In genomic region chr12:85177740-85178239, GRCm38 (mm10) we compare ENCODE assay signal across 8 mouse cellular contexts. TPM values are rescaled to one million over a fixed set of nuclear protein-coding genes. Genes with fewer than 3 reads are reported as not detected.
DNase-seq lines count a peak whose midpoint lies in the region; ATAC-seq and TF ChIP-seq lines count a peak whose summit lies in the region.

Gene Pgf, minus strand, starts transcription at chr12:85177790.

- intact Hi-C loops in left cerebral cortex, postnatal 25 days (cut with DNase I) = no loop called here

- H3K9ac ChIP-seq in lung, embryonic 15.5 days = peak within 1 kb of the TSS; percentile 40
- peak within 1 kb of the TSS; percentile 44 for H3K9ac ChIP-seq in forebrain, embryonic 11.5 days (ENCODE audit: low read length)
- H3K9ac ChIP-seq in limb, embryonic 13.5 days = peak within 1 kb of the TSS; percentile 67

- no peaks in the 10 kb centered on the region for H3K27me3 ChIP-seq in lung, embryonic 15.5 days
- peaks cover 8% of the 10 kb centered on the region for H3K27me3 ChIP-seq in forebrain, embryonic 11.5 days (ENCODE audit: control insufficient read depth, insufficient read depth, low read length)
- peaks cover 20% of the 10 kb centered on the region; the same call in 1 of the 2 replicates for H3K27me3 ChIP-seq in limb, embryonic 13.5 days

- H3K36me3 ChIP-seq in lung, embryonic 15.5 days = no peaks in the 10 kb centered on the region
- no peaks in the 10 kb centered on the region for H3K36me3 ChIP-seq in forebrain, embryonic 11.5 days (ENCODE audit: control insufficient read depth, insufficient read depth, low read length)
- no peaks in the 10 kb centered on the region for H3K36me3 ChIP-seq in limb, embryonic 13.5 days

- H3K27ac ChIP-seq in lung, embryonic 15.5 days = peak within 1 kb of the TSS; percentile 74
- H3K27ac ChIP-seq in forebrain, embryonic 11.5 days (ENCODE audit: low read depth, low read length) = no peak within 1 kb of the TSS
- peak within 1 kb of the TSS; percentile 78 for H3K27ac ChIP-seq in limb, embryonic 13.5 days
- H3K27ac ChIP-seq in olfactory bulb, adult 2 months (ENCODE audit: insufficient read depth, low read depth, low read length) = no peak within 1 kb of the TSS

- 69% methylated on average over 10 of the region's 10 CpGs for WGBS in lung, embryonic 15.5 days
- WGBS in forebrain, embryonic 11.5 days = 70% methylated on average over 10 of the region's 10 CpGs
- 72% methylated on average over 10 of the region's 10 CpGs for WGBS in limb, embryonic 13.5 days
- WGBS in olfactory bulb, adult 2 months = 81% methylated on average over 10 of the region's 10 CpGs

- H3K4me3 ChIP-seq in lung, embryonic 15.5 days = peak within 1 kb of the TSS; percentile 39
- peak within 1 kb of the TSS; percentile 26 for H3K4me3 ChIP-seq in forebrain, embryonic 11.5 days (ENCODE audit: low read depth, low read length)
- peak within 1 kb of the TSS; percentile 49 for H3K4me3 ChIP-seq in limb, embryonic 13.5 days
- H3K4me3 ChIP-seq in olfactory bulb, adult 2 months (ENCODE audit: insufficient read depth, low read depth, low read length) = peak within 1 kb of the TSS; percentile 34

- no peaks in the 10 kb centered on the region for H3K9me3 ChIP-seq in lung, embryonic 15.5 days
- H3K9me3 ChIP-seq in forebrain, embryonic 11.5 days (ENCODE audit: control insufficient read depth, low read length) = no peaks in the 10 kb centered on the region
- no peaks in the 10 kb centered on the region for H3K9me3 ChIP-seq in limb, embryonic 13.5 days

- TF ChIP-seq CTCF in olfactory bulb, adult 2 months (IDR thresholded peaks at IDR 0.05; ENCODE audit: insufficient read depth, low read depth, low read length) = no peak

- ATAC-seq in lung, embryonic 15.5 days (ENCODE audit: borderline replicate concordance, extremely low read depth, low FRiP score, low TSS enrichment) = no peak
- no peak for ATAC-seq in forebrain, embryonic 11.5 days (replicated peaks; ENCODE audit: low FRiP score)
- ATAC-seq in limb, embryonic 13.5 days (ENCODE audit: low FRiP score, low read depth) = no peak

- peak within 1 kb of the TSS; percentile 80 for H3K4me2 ChIP-seq in lung, embryonic 15.5 days
- H3K4me2 ChIP-seq in forebrain, embryonic 11.5 days (ENCODE audit: low read depth, low read length, severe bottlenecking) = peak within 1 kb of the TSS; percentile 48
- peak within 1 kb of the TSS; percentile 73 for H3K4me2 ChIP-seq in limb, embryonic 13.5 days (replicated peaks)

- no peak for TF ChIP-seq POLR2A in olfactory bulb, adult 2 months (IDR thresholded peaks at IDR 0.05; ENCODE audit: insufficient read depth, low read depth, low read length)

- no peak for DNase-seq in lung, postnatal 36 days
- DNase-seq in forebrain, embryonic 11.5 days (ENCODE audit: low spot score) = no peak
- no peak for DNase-seq in embryo, embryonic 10.5 days (ENCODE audit: low spot score)
- no peak for DNase-seq in right cerebral cortex, postnatal 25 days
- no peak for DNase-seq in left cerebral cortex, postnatal 25 days (ENCODE audit: low spot score in 2 of 2)

- H3K4me1 ChIP-seq in lung, embryonic 15.5 days = peaks cover 65% of the 10 kb centered on the region
- H3K4me1 ChIP-seq in forebrain, embryonic 11.5 days (replicated peaks; ENCODE audit: control insufficient read depth, insufficient read depth, low read length) = peaks cover 25% of the 10 kb centered on the region
- H3K4me1 ChIP-seq in limb, embryonic 13.5 days = peaks cover 63% of the 10 kb centered on the region
- peaks cover 43% of the 10 kb centered on the region for H3K4me1 ChIP-seq in olfactory bulb, adult 2 months (ENCODE audit: control insufficient read depth, insufficient read depth, low read length)

RNA-seq across cellular contexts. Expression of gene Pgf, which starts in this region (rescaled TPM):
- polyA plus RNA-seq in lung, embryonic 15.5 days (2015; fragmentation: Nextera tagmentation; extraction: Ambion mirVana) = 10.8 and 12.7 TPM in 2 replicates
- 3.1 and 3.7 TPM in 2 replicates for polyA plus RNA-seq in forebrain, embryonic 11.5 days (2014; fragmentation: Nextera tagmentation; extraction: Ambion mirVana)
- 17.9 and 19.5 TPM in 2 replicates for polyA plus RNA-seq in limb, embryonic 13.5 days (2015; fragmentation: Nextera tagmentation; extraction: Ambion mirVana)
- polyA plus RNA-seq in olfactory bulb, adult 2 months (2012; ENCODE audit: insufficient read depth, insufficient read length, low replicate concordance, missing spikeins) = not detected in 2 replicates
- 1 to 10 TPM; 1.7 to 2.8 TPM for total RNA-seq in left cerebral cortex, postnatal 25 days (2021)

Comparison
In these comparisons a context has a peak if more than half of its experiments do, and no peak if none do; other contexts are left out.
1. H3K27ac ChIP-seq: peak in lung, embryonic 15.5 days (single experiment) and limb, embryonic 13.5 days (single experiment); none in forebrain, embryonic 11.5 days (single experiment) and olfactory bulb, adult 2 months (single experiment).
2. Peak in every context shown above with its lines, with median percentiles within 50 percentile points of each other: H3K4me2 ChIP-seq, H3K4me3 ChIP-seq and H3K9ac ChIP-seq.